Mouse (Mus musculus) thymus, postnatal 25 days (tissue): Measurements from ENCODE around the gene Myo10.

Experiments
- DNase-seq: peaks from one replicate; pipeline ENCODE4 v3.0.0; 2022

Gene Myo10

DNA sequence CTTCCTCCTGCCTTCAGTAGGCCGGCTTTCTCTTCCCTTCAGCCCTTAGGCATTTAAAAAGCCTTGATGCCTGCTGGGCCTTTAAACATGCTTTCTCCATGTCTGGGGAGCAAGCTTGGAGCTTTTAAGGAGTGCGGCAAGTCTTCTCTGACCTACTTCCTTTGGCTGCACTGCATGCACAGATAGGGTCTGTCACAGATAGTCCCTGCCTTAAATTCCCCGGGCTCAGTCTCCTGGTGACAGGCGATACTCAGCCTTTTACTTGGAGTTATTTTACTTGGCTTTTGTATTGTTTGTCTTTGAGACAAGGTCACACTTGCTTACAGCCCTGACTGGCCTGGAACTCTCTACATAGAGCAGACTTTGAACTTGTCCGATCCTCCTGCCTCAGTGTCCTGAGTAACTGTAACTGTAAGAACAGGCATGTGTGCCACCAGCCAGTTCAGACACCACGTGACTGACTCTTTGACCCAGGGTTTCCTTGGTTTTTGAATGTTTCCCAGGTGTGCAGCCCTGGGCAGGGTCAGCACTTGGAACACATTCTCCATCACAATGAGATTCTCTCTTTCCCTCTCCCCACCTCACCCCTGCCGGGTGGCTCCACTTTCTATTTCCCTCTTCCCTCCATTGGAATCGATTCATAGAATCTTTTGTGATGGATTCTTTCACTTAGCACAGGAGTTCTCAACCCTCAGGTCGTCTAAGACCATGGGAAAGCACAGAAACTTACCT, 147.4 kb downstream of the Myo10 start:
- DNase-seq: no peak

DNA sequence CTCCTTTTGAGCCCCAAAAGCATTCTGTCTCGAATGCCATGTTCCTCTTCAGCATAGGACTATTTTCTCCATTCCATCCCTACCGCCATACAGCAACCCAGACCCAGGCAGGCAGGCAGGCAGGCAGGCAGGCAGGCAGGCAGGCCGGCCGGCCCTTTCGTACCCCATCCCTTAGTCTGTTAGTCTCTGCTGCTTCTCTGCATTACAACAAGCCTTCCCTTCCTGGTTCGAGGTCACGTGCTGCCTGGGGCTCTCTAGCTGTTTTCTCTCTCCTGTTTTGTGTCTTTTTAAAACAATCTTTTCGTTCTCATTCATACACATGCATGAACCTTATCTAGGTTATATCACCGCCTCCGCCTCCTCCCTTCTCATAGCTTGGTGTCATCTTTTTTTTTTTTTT, 149.5 kb downstream of the Myo10 start:
- no peak for DNase-seq

DNA sequence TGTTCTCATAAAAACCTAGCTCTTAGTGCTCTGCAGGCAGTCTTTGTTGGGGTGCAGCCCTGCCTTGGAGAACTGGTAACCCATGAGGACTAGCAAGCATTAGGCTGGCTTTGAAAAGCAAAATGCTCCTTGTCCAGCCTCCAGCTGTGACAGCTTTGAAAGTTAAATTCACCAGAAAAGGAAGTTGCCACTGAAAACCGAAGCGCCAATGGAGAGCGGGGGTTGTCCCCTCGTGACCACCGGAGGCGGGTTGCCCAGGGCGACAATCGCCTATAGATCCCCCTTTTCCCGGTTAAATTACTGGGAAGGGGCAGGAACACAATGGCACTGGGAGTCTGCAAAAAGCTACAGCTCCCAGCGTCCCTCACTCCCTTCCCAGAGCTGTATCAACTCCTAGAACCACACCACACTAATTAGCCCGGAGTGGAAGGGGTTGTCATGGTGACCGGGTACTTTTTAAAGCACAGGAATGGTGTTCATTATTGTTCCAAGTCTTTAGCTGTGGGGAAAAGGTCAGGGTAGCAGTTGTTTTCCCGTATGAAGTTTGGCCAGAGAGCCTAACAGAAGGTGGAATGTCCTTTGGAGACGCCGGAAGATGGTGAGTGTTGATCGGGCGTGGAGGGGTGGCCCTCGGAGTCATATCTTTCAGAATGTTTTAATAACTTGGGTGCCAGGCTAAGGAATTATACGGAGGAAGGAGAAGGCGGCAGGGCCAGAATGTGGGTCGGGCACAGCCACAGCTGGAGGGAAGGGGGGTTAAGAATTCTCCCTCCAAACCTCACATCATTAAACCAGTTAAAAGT, 151.6 kb downstream of the Myo10 start:
- peak; percentile 43 for DNase-seq

DNA sequence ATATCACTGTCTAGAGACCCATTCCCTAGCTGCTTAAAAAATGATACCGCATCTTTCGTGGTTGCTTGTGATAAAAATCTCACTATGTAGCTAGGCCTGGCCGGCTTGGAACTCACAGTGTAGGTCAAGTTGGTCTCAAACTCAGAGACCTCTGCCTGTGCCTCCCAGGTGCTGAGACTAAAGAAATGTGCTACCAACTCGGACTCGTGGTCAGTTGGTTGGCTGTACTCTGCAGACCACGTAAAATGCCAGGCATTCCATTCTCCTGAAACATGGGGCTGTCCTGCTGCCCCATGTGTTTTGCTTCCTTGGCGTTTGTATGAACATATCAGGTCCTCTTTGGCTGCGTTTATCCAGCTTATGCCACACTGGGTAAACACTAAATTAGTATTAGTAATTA, 156.6 kb downstream of the Myo10 start:
- no peak for DNase-seq

DNA sequence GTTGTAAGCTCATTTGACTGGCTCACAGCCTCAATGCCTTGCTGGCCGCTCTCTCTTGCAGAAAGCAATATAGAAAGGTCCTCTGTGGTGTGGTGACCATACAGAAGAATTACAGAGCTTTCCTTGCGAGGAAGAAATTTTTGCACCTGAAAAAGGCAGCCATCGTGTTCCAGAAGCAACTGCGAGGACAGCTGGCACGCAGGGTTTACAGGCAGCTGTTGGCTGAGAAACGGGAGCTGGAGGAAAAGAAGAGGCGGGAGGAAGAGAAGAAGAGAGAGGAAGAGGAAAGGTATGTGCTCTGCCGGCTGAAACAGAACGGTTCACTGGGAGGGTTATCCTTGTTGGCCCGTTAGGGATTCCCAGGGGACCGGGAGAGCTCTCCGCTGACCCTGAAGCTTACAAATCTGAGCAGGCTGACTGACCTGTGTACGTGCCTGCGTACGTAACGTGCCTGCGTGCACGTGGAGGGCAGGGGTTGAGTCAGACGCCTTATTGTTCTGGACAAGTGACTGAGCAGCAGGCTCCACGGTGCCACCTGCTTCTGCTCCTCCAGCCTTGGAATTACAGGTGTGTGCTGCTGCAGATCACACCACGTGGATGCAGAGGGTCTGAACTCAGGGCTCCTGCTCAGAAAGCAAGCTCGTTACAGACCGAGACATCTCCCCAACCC, 157.3 kb downstream of the Myo10 start:
- DNase-seq: no peak

DNA sequence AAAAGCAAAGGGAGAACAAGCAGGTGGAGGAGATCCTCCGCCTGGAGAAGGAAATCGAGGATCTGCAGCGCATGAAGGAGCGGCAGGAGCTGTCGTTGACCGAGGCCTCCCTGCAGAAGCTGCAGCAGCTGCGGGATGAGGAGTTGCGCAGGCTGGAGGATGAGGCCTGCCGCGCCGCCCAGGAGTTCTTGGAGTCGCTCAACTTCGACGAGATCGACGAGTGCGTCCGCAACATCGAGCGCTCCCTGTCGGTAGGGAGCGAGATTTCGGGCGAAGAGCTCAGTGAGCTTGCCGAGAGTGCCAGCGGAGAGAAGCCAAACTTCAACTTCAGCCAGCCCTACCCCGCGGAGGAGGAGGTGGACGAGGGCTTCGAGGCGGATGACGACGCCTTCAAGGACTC, 158.7 kb downstream of the Myo10 start:
- DNase-seq: no peak

DNA sequence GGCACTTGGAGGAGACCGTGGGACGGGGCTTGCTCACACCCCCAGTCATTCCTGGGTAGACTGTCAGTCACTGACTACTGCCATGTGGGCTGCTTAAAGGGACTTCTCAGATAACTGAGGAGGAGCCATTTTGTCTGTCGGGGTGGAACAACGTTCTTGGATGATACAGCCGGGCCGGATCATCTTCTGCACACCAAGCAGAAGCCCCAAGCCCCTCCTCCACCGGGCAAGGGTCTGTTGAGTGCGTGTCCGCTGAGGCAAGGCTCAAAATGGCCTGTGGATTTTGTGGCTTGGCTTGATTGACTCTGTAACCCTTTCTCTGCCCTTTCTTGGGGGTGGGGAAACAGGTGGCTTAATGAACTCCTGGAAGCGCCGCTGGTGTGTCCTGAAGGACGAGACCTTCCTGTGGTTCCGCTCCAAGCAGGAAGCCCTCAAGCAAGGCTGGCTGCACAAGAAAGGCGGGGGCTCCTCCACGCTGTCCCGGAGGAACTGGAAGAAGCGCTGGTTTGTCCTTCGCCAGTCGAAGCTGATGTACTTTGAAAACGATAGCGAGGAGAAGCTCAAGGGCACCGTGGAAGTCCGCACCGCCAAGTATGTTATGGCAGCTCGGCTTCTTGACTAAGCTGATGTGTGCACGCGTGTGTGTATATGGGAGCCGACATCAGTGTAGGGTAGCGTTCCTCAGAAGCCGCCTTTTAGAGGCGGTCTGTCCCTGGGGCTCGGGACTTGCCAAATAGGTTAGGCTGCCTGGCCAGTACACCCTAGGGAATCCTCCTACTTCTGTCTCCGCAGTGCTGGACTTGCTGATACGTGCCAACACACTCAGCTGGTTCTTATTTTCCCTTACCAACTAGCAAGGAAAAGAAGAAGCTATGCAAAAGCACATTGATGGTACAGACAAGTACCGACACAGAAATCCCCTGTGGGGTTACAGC, 163.4 kb downstream of the Myo10 start:
- DNase-seq: no peak

DNA sequence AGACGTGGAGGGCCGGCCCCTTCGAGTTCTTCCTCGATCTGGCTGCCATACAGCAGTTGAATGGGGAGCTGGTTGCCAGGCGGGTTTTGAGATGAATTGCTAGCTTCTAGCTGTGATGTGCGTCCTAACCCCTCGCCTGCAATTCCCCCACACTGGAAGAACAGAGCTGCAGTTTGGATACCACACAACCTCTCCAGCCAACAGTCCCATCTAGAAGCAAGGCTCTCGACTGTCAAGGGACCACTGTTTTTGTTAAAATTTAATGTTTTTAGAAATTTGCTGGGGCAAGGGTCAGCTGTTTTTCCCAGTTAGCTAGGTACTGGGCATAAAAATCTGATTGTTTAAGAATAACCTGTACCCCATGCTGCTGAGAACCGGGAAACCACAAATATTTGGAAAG, 165.1 kb downstream of the Myo10 start:
- DNase-seq: no peak

DNA sequence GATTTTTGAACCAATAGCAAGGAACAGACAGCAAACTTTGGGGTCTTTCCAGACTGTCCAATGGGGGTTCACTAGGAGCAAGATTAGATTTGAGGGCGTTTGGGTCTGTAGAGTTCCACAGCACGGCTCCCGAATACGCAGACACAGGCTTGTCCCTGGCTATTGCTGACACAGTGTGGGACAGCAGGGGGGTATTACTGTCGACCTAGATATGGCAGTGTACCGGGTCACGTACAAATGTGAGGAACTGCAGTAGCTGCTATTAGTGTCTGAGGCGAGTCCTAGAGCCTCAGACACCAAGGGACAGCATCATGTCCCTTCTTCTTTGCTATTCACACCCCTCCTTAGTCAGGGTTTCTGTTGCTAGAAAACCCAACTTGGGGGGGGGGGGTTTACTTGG, 165.6 kb downstream of the Myo10 start:
- DNase-seq: no peak

DNA sequence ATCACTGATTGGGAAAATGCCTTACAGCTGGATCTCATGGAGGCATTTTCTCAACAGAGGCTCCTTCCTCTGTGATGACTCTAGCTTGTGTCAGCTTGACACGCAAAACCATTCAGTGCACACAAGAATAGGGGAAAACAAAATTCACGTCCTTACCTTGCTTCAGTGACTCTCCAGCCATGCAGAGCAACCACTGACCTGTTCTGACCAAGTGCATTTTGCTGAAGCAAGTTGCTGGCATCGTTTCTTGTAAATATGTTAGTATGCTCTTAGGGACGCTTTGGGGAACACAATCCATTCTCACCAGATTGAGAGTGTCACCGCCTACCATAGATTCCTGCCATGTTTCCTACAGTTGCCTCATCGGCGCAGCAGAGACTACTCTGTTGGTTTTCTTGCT, 166.2 kb downstream of the Myo10 start:
- no peak for DNase-seq

DNA sequence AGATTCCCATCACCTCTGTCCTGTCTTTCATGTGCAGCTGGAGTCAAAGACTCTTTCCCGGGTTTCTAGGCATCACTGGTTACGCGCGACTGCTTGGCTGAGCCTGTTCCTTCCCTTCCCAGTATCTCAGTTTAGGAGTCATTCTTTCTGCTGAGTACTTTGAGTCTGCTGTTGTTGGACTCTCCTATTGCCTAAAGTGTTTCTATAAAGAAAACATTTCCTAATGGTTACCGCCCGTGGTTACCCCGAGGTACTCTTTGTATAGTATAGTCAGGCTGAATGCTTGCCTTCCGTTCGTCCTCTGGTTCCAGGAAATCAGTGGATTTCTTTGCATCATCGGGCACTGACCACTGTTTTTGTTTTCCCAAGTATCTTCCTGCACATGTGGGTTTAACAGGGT, 166.9 kb downstream of the Myo10 start:
- no peak for DNase-seq

DNA sequence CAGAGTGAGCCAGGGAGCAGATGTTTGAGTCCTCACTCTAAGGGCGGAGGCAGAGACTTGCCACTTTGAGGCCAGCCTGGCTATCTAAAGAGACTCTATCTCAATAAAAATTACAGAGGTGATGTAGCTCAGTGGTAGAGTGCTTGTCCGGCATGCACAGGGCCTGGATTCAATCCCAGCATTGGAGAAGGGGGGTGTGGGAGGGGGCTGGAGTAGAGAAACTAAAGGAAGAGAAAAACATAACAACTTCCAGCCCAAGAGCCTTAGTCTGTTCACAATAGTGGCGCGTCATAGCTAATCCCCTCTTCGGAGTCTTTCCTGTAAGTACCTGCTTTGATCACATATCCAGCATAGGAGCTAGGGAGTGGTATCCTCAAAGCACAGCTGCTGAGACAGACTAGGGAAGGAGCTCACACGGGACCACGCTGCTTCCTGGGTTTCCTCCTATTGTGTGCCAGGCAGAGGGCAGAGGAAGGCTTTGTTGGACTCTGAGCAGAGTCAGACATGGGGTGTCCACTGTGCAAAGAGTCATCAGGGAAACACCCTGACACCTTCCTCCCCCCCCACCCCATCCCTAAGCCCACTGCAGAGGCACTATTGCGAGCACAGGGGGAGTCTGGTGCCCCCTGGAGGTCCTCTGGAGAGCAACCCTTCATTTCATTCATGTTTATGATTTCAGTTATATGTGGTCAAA, 169.5 kb downstream of the Myo10 start:
- DNase-seq: no peak

DNA sequence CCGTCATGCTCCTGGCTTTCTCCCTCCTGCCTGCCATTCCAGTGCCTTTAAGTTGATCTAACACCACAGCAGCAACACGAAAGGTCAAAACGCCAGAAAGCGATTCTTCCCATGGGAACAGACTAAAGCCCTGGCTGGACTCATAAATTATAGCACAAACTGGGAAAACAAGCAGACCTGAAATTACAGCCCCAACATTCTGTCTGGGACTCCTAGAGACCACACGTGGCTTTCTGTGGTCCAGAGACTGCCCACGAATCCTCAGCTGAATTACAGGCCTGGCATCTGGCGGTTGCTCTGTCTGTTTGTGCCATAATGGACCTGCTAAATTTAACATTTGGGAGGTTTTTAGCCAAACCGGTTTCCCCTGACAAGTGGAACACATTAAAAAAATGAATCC, 171.8 kb downstream of the Myo10 start:
- no peak for DNase-seq

DNA sequence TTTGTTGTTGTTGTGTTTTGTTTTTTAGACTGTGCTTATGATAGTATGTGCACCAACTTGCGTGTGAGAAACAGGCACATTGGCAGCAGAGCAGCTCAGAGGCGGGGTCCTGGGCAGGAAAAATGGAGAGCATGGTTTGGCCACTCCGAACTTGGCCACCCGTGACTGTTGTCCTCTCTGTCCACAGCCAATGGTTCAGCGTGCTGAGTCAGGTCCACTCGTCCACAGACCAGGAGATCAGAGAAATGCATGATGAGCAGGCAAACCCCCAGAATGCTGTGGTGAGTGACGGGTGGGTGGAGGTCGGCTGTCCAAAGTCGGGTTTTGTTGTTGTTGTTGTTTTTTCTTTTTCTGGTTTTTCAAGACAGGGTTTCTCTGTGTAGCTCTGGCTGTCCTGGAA, 173.2 kb downstream of the Myo10 start:
- no peak for DNase-seq

DNA sequence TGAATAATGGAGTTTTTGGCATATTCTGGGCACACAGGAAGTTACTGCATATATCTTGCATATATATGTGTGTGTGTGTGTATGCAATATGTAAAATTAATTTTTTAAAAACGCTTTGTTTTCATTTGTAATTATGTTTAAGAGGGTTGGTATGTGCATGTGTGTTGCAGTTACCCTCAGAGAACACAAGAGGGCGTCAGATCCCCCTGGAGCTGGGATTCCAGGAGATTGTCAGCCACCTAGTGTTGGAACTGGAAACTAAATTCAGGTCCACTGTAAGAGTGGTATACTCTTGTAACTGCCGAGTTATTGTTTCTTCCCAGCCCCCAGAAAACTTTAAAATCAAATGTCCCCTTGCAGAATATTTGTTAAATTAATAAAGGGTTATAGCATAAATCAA, 174.0 kb downstream of the Myo10 start:
- peak; percentile 23 for DNase-seq

DNA sequence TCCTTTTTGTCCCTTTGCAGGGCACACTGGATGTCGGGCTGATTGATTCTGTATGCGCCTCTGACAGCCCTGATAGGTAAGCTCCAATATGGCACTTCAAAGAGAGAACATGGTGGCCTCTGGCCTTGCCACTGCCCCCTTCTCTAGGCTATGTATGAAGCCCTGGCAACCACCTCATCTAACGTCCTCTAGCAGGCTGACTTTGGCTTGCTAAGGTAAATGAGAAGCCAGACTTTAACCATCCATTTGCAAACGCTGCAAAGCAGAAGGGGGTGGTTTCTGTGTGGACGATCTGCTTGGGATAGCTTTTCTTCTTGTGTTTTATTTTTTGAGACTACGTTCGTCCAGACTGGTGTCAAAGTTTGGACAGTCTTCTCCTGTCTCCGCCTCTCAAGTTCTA, 174.9 kb downstream of the Myo10 start:
- no peak for DNase-seq

DNA sequence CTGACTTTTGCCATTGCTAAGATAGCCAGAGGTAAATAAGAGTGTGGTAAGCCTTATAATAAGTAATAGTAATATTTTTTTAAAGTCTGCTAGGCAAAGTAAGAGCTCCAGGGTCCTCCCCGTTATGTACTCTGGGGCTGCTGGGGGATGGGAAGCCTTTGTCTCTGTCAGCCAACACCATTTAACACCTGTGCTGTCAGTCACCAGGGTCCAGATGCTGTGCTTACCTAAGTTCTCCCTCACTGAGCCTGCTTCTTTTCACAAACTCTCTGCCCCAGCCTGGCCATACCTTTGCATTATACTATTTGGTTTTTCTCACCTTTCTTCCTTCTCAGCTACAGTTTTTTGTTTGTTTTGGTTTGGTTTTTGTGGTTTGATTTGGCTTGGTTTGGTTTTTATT, 175.6 kb downstream of the Myo10 start:
- DNase-seq: no peak

DNA sequence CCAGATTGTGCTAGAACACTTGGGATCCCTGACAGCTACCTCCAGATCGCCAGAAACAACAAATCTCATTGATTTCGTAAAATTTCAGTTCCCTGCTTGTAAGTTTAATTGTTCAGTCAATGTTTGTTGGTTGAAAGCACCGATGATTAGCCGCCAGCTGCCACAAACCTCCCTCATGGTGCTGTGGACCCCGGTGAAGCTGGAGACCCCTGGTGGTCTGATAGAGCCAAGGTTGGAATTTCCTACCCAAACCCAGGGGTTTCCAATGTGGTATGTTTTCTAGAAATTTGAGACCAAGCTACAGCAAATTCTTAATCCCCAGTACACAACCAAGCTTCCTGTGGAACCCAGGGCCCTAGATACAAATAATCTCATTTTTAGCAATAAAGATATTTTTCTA, 179.4 kb downstream of the Myo10 start:
- no peak for DNase-seq

DNA sequence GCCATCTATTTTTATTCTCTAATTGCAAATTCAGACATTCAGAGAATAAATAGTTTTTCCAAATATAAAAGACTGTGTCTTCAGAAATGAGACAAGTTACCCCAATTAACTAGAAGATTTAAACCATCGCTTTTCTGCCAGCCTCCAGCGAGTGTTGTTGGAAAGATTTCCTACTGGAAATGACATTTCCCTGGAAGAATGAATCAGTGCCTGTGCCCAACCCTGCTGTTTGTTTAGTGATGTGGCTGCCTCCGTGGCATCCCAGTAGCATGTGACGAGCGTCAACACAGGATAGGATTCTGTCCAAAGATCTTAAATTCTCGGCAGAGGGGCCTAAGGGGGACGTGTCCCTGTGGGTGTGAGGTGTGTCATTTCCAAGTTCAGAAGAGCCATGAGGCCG, 179.9 kb downstream of the Myo10 start:
- DNase-seq: no peak

DNA sequence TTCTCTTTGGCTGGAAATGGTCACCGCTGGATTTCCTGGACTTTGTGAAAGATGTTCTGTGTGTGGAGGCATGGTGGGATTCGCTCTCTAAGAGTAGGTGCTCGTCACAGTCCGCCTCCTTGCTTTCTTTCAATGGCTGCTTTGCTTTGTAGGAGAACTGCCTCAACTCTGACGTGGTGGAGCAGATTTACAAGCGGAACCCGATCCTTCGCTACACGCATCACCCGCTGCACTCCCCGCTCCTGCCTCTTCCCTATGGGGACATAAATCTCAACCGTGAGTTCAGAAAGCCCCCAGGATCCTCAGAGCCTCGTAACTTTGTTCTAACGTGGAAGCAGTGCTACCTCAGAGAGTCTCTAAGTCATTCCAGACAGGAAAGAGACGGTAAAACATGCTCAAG, 180.8 kb downstream of the Myo10 start:
- no peak for DNase-seq

DNA sequence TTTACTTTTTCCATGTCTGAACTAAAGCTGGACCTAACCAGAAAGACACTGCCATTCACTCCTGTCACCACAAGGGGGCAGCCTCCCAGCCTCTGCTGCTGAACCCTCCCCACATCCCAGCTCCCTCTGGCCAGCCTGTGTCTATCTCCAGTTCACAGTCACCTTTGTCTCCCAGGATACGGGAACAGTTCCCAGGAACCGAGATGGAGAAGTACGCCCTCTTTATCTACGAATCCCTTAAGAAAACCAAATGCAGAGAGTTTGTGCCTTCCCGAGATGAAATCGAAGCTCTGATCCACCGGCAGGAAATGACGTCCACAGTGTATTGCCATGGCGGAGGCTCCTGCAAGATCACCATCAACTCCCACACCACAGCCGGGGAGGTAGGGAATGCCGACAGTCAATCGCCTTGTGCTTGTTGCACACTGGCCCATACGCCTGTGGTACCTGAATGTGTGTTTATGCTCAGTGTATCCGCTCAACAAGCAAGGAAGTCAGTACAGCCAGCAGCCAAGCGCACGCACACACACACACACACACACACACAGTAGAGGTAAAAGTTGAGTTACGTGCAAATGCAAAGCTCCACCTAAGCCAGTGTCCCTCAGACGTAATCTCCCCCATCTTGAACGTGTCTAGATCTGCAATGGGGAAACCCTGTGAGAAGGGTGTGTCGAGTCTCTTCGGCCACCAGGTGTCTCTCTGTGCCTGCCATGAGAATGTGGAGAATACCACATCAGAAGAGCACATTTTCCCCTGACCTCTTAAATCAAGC, 183.2 kb downstream of the Myo10 start:
- DNase-seq: peak; percentile 68

DNA sequence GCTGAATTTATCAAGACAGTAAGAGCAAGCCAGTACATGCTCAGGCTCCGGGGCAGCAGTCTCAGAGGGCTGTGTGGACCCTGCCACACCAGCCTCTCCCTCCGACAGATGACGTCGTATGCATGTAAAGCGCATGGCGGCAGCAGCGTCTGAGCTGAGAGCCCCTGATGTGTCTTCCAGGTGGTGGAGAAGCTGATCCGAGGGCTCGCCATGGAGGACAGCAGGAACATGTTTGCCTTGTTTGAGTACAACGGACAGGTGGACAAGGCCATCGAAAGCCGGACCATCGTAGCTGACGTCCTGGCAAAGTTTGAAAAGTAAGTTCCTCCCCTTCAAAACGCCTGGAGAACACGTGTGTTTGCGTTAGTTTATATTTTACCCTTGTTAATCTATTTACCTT, 184.0 kb downstream of the Myo10 start:
- no peak for DNase-seq
